Mouse (Mus musculus) G1E (cell line): ENCODE data around the gene Cyp27a1.

Source experiments
- CTCF ChIP-seq: IDR thresholded peaks from 2 replicates; pipeline ENCODE4 v1.5.1; 2012; ENCODE audit warnings: low read depth, low read length, inconsistent platforms, mixed read lengths
- GATA1 ChIP-seq: IDR thresholded peaks from 2 replicates; pipeline ENCODE4 v1.6.1; 2012; ENCODE audit warnings: borderline replicate concordance, low read length, inconsistent platforms, mixed read lengths
- POLR2AphosphoS5 ChIP-seq: IDR thresholded peaks from 2 replicates; pipeline ENCODE4 v1.6.1; 2012; ENCODE audit warnings: low read depth, low read length, inconsistent platforms; ENCODE audit not compliant: insufficient replicate concordance
- TAL1 ChIP-seq: conservative IDR thresholded peaks from 2 replicates; pipeline ENCODE4 v1.6.1; 2012; ENCODE audit warnings: low read depth, low read length, inconsistent platforms, mixed read lengths

- TF ChIP-seq CTCF (no peak), POLR2AphosphoS5 (no peak), GATA1 (no peak), TAL1 (no peak)
Measured at GRCm38 (mm10) chr1:74726674-74727073, 13.3 kb downstream of the Cyp27a1 start.
